Mouse (Mus musculus): ENCODE measurements at regions not wholly inside any gene's neighbourhood (a gene's known extent, or its start where the extent isn't known, plus 50 kb on each side); places are given as distances from the start of the nearest gene placed in this dataset.

GRCm38 (mm10) chr4:101354086-101354855, 64.8 kb upstream of the Ak4 start:
- Histone ChIP-seq H3K27ac (ENCODE audit: insufficient read depth, low read depth) (no peak overlapping the region), H3K36me3 (replicated peaks in 1 of 2; ENCODE audit: control insufficient read depth in 1 of 2, insufficient read depth in 1 of 2, low read length in 1 of 2) (no peaks in the 10 kb centered on the region), H3K4me3 (replicated peaks in 1 of 3; ENCODE audit: low read depth in 2 of 3, low read length in 2 of 3, poor library complexity in 1 of 3) (no peak overlapping the region), H3K4me1 (ENCODE audit: control insufficient read depth in 1 of 2, insufficient read depth in 2 of 2) (peaks cover 0 to 6% of the 10 kb centered on the region in 2 experiments; a peak in 2 of 4 replicates), H3K4me2 (ENCODE audit: insufficient read depth, low read depth, poor library complexity, severe bottlenecking) (no peak overlapping the region), H3K9me3 (replicated peaks; ENCODE audit: low read length) (peaks cover 3% of the 10 kb centered on the region), H3K27me3 (replicated peaks) (peaks cover 28% of the 10 kb centered on the region), H3K9ac (ENCODE audit: insufficient read depth, low read depth) (no peak overlapping the region), H3K79me2 (replicated peaks; ENCODE audit: control insufficient read depth, extremely low read depth, insufficient read depth, poor library complexity, severe bottlenecking) (no peaks in the 10 kb centered on the region)
- TF ChIP-seq SIN3A (IDR thresholded peaks at IDR 0.05; ENCODE audit: low read length) (no peak), HCFC1 (IDR thresholded peaks at IDR 0.05; ENCODE audit: low read depth, low read length) (no peak), MYC (IDR thresholded peaks at IDR 0.05; ENCODE audit: low read depth, low read length) (no peak), PAX5 (IDR thresholded peaks at IDR 0.05; ENCODE audit: low read length) (no peak), RAD21 (IDR thresholded peaks at IDR 0.05; ENCODE audit: low read depth, low read length) (no peak), CHD2 (IDR thresholded peaks at IDR 0.05; ENCODE audit: low read length) (no peak), TCF12 (IDR thresholded peaks at IDR 0.05; ENCODE audit: low read depth, low read length) (no peak), KAT2A (IDR thresholded peaks at IDR 0.05; ENCODE audit: insufficient replicate concordance, low read length) (no peak), UBTF (IDR thresholded peaks at IDR 0.05; ENCODE audit: low read depth, low read length) (no peak), RCOR1 (conservative IDR thresholded peaks at IDR 0.05; ENCODE audit: low read depth, low read length) (no peak), MAZ (IDR thresholded peaks at IDR 0.05; ENCODE audit: low read depth, low read length) (no peak)
- dilution Hi-C loops (cut with MboI; ENCODE audit: extremely low pct_ligation_motif_present, extremely low pct_unique_long_range_greater_than_20kb, low sequenced_read_pairs), result no loop called here
- no peak for DNase-seq (ENCODE audit: extremely low read depth)
- in situ Hi-C loops (cut with MboI; ENCODE audit: low pct_ligation_motif_present, low pct_unique_long_range_greater_than_20kb, low sequenced_read_pairs), result no loop called here

GRCm38 (mm10) chr4:101352178-101352577, 66.9 kb upstream of the Ak4 start:
- H3K4me1 ChIP-seq (ENCODE audit: control insufficient read depth in 1 of 2, insufficient read depth in 2 of 2), result no peaks in the 10 kb centered on the region
- in situ Hi-C loops (cut with MboI; ENCODE audit: low pct_ligation_motif_present, low pct_unique_long_range_greater_than_20kb, low sequenced_read_pairs), result no loop called here
- H3K27ac ChIP-seq (ENCODE audit: insufficient read depth, low read depth), result no peak overlapping the region
- no peaks in the 10 kb centered on the region for H3K79me2 ChIP-seq (replicated peaks; ENCODE audit: control insufficient read depth, extremely low read depth, insufficient read depth, poor library complexity, severe bottlenecking)
- no peak overlapping the region for H3K9ac ChIP-seq (ENCODE audit: insufficient read depth, low read depth)
- no peaks in the 10 kb centered on the region for H3K9me3 ChIP-seq (replicated peaks; ENCODE audit: low read length)
- H3K4me3 ChIP-seq (replicated peaks in 1 of 3; ENCODE audit: low read depth in 2 of 3, low read length in 2 of 3, poor library complexity in 1 of 3), result no peak overlapping the region
- no peaks in the 10 kb centered on the region for H3K36me3 ChIP-seq (replicated peaks in 1 of 2; ENCODE audit: control insufficient read depth in 1 of 2, insufficient read depth in 1 of 2, low read length in 1 of 2)
- dilution Hi-C loops (cut with MboI; ENCODE audit: extremely low pct_ligation_motif_present, extremely low pct_unique_long_range_greater_than_20kb, low sequenced_read_pairs), result no loop called here
- no peak for DNase-seq (ENCODE audit: extremely low read depth)
- H3K4me2 ChIP-seq (ENCODE audit: insufficient read depth, low read depth, poor library complexity, severe bottlenecking), result no peak overlapping the region
- peaks cover 21% of the 10 kb centered on the region for H3K27me3 ChIP-seq (replicated peaks)
- TF ChIP-seq ETS1 (conservative IDR thresholded peaks at IDR 0.05; ENCODE audit: low read depth, low read length) (no peak), HCFC1 (IDR thresholded peaks at IDR 0.05; ENCODE audit: low read depth, low read length) (no peak), TBP (conservative IDR thresholded peaks at IDR 0.05; ENCODE audit: low read depth, low read length) (no peak), ELF1 (IDR thresholded peaks at IDR 0.05; ENCODE audit: low read depth, low read length) (no peak), NRF1 (IDR thresholded peaks at IDR 0.05; ENCODE audit: low read depth, low read length) (no peak), UBTF (IDR thresholded peaks at IDR 0.05; ENCODE audit: low read depth, low read length) (no peak), TCF12 (IDR thresholded peaks at IDR 0.05; ENCODE audit: low read depth, low read length) (no peak), KAT2A (IDR thresholded peaks at IDR 0.05; ENCODE audit: insufficient replicate concordance, low read length) (no peak), MAZ (IDR thresholded peaks at IDR 0.05; ENCODE audit: low read depth, low read length) (no peak), MYC (IDR thresholded peaks at IDR 0.05; ENCODE audit: low read depth, low read length) (no peak), BHLHE40 (IDR thresholded peaks at IDR 0.05; ENCODE audit: low read depth, low read length) (no peak), PAX5 (IDR thresholded peaks at IDR 0.05; ENCODE audit: low read length) (no peak)
